Mouse (Mus musculus) thymus, adult 2 months (tissue): Measurements from ENCODE around the gene Nek5. TPM values are rescaled to one million over a fixed set of nuclear protein-coding genes. Genes with fewer than 3 reads are reported as not detected.
"Not testable (repeated sequence)": the region's sequence is repeated elsewhere in the genome, so short reads cannot be mapped to it uniquely, and the experiment has no call there.

Experiments
- DNase-seq: peaks from one replicate; pipeline ENCODE4 v3.0.0; 2021
- H3K27ac ChIP-seq: fragments of 200-500 bp; 2 replicates; pipeline ENCODE4 v1.5.1; 2012; ENCODE audit warnings: low read length, control low read depth; ENCODE audit not compliant: control insufficient read depth, insufficient read depth
- H3K27me3 ChIP-seq: fragments of 200-500 bp; 2 replicates; pipeline ENCODE4 v1.6.1; 2012; ENCODE audit warnings: mild to moderate bottlenecking, low read length, moderate library complexity, mixed read lengths; ENCODE audit not compliant: control insufficient read depth, insufficient read depth
- H3K36me3 ChIP-seq: fragments of 200-500 bp; 2 replicates; pipeline ENCODE4 v1.6.1; 2012; ENCODE audit warnings: mild to moderate bottlenecking, low read length, moderate library complexity; ENCODE audit not compliant: control insufficient read depth, insufficient read depth
- H3K4me1 ChIP-seq: fragments of 200-500 bp; replicated peaks from 2 replicates; pipeline ENCODE4 v1.6.1; 2012; ENCODE audit warnings: low read length; ENCODE audit not compliant: control insufficient read depth, insufficient read depth
- H3K4me3 ChIP-seq: fragments of 200-500 bp; 2 replicates; pipeline ENCODE4 v1.5.1; 2012; ENCODE audit warnings: mild to moderate bottlenecking, low read length, control low read depth, moderate library complexity; ENCODE audit not compliant: control insufficient read depth, insufficient read depth
- CTCF ChIP-seq: fragments of 200-500 bp; IDR thresholded peaks from 2 replicates; pipeline ENCODE4 v1.5.1; 2012; ENCODE audit warnings: mild to moderate bottlenecking, control low read depth, low read length, moderate library complexity, borderline replicate concordance; ENCODE audit not compliant: control insufficient read depth, poor library complexity, insufficient read depth; ENCODE audit errors: extremely low read depth
- POLR2A ChIP-seq: fragments of 200-500 bp; IDR thresholded peaks from 2 replicates; pipeline ENCODE4 v1.6.1; 2012; ENCODE audit warnings: mild to moderate bottlenecking, low read length, control low read depth, moderate library complexity; ENCODE audit not compliant: control insufficient read depth, poor library complexity, insufficient read depth; ENCODE audit errors: extremely low read depth
- WGBS: fragments of 180-500 bp; shearing (Covaris S2); methylation state at CpG from one replicate; pipeline ENCODE4 v1.1.7; 2018; 5-methylcytosine and 5-hydroxymethylcytosine counted together
- polyA plus RNA-seq: library from polyadenylated mRNA; depleted of rRNA; stranded (reverse); fragments of >200 nt; gene quantifications from 2 replicates; pipeline ENCODE4 v1.2.3, GENCODE M21; 2012

Nek5 gene
- polyA plus RNA-seq, 1 experiment, result 0.11 TPM

DNA sequence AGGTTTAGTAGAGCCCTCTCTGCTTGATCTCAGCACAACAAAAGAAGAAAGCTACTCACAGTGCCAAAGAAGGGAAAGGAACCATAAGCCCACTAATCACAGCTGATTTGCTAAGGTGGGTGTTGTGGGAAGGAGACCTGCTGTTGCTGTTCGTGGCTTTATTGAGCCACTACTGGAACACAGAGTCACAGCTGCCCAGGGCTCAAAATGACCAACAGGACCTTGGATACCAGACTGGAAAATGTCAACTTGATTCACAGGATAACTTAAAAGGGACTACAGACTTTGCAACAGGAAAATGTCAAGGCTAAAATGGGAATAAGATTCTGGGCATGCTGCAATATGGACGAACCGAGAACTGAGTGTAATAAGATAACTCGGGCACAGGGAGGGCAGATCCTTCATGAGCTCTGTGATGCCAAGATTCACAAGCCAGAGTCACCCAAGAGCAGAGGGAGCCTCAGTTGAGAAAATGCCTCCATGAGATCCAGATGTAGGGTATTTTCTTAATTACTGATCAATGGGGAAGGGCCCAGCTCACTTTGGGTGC is 17.1 kb upstream of the Nek5 start:
- no peak overlapping the region for H3K27ac ChIP-seq
- WGBS, result 93% methylated on average over 4 of the region's 4 CpGs
- no peak for DNase-seq
- TF ChIP-seq CTCF (no peak), POLR2A (no peak)
- H3K4me1 ChIP-seq, result no peaks in the 10 kb centered on the region
- no peak overlapping the region for H3K4me3 ChIP-seq
- no peaks in the 10 kb centered on the region for H3K27me3 ChIP-seq
- H3K36me3 ChIP-seq, result no peaks in the 10 kb centered on the region

DNA sequence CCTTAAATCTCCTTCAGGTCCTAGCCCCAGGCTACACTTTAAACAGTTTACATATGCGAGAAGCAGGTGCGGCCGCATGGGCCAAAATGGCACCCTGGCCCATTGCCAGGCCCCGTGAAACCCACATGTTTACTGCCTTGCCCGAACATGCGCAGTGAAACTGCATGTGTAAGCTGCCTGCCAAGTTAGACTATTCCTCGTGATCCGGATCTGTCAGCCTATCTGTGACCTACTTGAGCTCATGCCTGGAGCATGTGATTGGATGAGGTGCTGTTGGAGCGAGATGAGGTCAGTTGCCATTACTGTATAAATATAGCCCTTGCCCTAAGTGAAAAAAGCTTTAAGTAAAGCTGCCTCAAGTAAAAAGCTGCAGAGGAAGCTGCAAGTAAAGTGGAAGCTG is 11.6 kb upstream of the Nek5 start:
- not testable (repeated sequence) for H3K4me1 ChIP-seq, H3K36me3 ChIP-seq, H3K27ac ChIP-seq, H3K27me3 ChIP-seq, H3K4me3 ChIP-seq, DNase-seq
- WGBS, result 96% methylated on average over 9 of the region's 9 CpGs

DNA sequence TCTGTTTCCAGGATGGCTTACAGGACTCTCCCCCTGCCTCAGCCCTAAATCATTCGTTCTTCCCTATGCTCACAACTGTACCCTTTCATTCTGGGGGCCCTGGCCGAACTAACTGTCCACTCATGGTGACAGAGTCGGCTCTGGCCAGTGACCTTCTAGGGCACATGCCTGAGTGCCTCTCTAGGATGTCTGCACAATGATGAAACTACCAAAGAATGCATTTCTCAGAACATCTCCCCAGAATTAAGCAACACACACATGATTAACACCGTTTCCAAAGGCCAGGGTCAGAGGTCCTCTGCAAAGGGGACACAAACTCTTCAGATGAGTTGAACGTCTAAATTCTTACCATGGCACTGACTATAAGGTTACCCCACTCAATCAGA is 9.9 kb upstream of the Nek5 start:
- no peaks in the 10 kb centered on the region for H3K36me3 ChIP-seq
- 90% methylated on average over 5 of the region's 5 CpGs for WGBS
- no peak overlapping the region for H3K27ac ChIP-seq
- no peak for DNase-seq
- TF ChIP-seq CTCF (no peak), POLR2A (no peak)
- no peaks in the 10 kb centered on the region for H3K4me1 ChIP-seq
- H3K27me3 ChIP-seq, result no peaks in the 10 kb centered on the region
- H3K4me3 ChIP-seq, result no peak overlapping the region

DNA sequence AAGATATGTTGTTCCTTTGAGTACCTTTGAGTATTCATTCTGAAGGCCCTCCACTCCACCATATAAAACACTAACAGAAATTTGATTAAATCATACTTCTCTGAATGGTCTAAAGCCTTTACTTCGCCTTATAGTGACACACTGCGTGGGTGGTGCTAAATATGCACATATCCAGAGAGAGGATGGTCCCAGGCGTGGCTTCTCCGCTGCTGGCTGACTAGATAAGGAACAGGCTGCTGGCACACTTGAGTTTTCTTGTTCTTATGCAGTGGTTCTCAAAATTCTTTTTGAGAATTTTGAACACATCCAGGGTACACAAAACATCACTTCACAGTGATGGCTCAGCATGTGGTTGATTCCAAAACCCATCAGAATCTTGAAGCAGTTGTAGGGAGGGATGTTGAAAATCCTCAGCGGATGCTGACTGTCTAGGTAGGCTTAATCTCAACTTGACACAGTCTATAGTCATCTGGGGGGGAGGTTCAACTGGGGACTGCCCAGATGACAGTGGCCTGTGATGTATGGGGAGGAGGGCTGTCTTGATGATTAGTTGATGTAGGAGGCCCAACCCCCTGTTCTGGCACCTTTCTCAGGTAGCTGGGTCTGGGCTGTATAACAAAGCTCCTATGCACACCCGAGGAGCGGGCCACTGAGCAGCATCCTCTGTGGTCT is 9.4 kb upstream of the Nek5 start:
- TF ChIP-seq CTCF (no peak), POLR2A (no peak)
- no peak overlapping the region for H3K27ac ChIP-seq
- DNase-seq, result no peak
- WGBS, result 96% methylated on average over 7 of the region's 7 CpGs
- no peaks in the 10 kb centered on the region for H3K36me3 ChIP-seq
- no peaks in the 10 kb centered on the region for H3K27me3 ChIP-seq
- no peaks in the 10 kb centered on the region for H3K4me1 ChIP-seq
- H3K4me3 ChIP-seq, result no peak overlapping the region

DNA sequence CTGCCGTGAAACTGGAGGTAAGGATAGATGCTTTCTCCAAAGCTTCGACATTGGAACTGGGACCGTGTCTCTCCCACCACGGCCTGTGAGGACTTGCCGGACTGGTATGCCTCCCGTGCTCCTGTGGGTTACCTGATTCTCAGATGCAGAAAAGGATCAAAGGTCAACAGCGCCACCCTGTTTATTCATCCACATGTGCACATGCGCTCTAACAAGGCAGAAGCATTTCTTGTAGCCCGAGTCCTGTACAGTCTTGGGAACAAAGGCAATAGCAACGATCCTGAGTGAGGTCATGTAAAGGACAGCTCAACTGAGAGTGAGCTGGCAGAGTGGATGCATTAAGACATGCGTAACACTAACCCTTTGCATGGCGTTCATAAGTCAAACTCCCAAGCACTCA is 7.2 kb upstream of the Nek5 start:
- no peak for TF ChIP-seq CTCF
- no peak for TF ChIP-seq POLR2A
- H3K4me3 ChIP-seq, result no peak overlapping the region
- 91% methylated on average over 12 of the region's 12 CpGs for WGBS
- H3K4me1 ChIP-seq, result no peaks in the 10 kb centered on the region
- H3K27ac ChIP-seq, result no peak overlapping the region
- H3K27me3 ChIP-seq, result no peaks in the 10 kb centered on the region
- no peak for DNase-seq
- no peaks in the 10 kb centered on the region for H3K36me3 ChIP-seq

DNA sequence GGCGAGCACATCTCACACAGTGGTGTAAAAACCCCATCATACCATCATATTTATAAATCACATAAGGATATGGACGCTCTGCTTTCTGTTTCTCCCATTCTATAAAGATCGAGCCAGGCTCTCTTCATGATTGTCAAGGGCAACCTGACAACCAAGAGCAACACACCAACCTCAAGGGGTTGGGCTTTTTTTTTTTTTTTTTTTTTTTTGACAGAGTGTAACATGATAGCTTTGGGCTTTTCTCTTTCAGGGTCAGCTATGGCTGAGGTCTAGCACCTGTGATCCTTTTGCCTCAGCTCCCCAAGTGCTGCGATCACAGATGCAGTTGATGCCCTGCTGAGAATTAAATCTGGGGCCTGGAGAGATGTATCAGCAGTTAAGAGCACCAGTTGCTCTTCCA is 17.8 kb downstream of the Nek5 start:
- no peak overlapping the region for H3K27ac ChIP-seq
- TF ChIP-seq POLR2A, result no peak
- TF ChIP-seq CTCF, result no peak
- H3K36me3 ChIP-seq, result no peaks in the 10 kb centered on the region
- WGBS, result 75% methylated on average over 4 of the region's 4 CpGs
- DNase-seq, result no peak
- no peak overlapping the region for H3K4me3 ChIP-seq
- H3K4me1 ChIP-seq, result no peaks in the 10 kb centered on the region
- H3K27me3 ChIP-seq, result no peaks in the 10 kb centered on the region

DNA sequence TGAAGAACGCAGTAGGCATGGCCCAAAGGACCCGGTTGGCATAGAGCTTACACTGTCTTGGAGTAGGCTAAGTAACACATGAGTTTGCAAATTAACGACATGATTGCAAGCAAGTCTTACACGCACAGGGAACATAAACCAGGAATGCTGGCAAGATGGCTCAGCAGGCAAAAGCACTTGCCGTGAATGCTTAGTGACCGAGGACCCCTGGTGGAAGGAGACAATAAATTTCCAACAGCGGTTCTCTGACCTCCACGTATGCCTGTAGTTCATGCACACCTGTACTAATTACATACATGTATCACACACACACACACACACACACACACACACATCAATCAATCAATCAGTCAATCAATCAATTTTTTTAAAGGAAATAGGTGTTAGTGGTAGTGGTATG is 33.3 kb downstream of the Nek5 start:
- WGBS, result 64% methylated on average over 8 of the region's 8 CpGs
- H3K4me3 ChIP-seq, result no peak overlapping the region
- DNase-seq, result peak; percentile 2

More for the DNA sequence above, 33.3 kb downstream of the Nek5 start:
- Histone ChIP-seq H3K27me3 (no peaks in the 10 kb centered on the region), H3K27ac (no peak overlapping the region), H3K36me3 (no peaks in the 10 kb centered on the region), H3K4me1 (no peaks in the 10 kb centered on the region)
- TF ChIP-seq CTCF, result no peak
- no peak for TF ChIP-seq POLR2A
